Mouse (Mus musculus): Measurements from ENCODE around the gene Gm20388.

The Gm20388 gene

GRCm38 (mm10) chr8:120986022-120986421, 1075.4 kb downstream of the Gm20388 start:
- no peak for DNase-seq (ENCODE audit: low read depth, low spot score)

DNA sequence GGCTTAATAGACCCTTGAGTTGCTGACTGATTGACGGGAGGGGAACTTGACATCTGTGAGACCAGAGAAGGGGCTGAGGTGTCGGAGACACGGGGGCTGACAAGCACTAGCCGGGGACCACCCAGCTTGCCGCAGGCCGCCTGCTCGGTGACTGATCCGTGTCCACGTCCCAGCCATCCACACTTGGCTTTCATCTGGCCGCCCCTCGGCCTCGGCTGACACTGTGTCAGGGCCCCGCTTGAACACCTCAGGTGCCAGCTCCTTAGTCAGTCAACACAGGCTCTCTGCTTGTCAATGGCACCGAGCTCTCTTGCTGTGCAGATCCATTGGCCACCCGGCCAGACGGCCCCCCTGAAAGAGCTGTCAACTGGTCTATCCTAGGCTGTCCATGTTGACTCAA, 1083.1 kb downstream of the Gm20388 start:
- DNase-seq (ENCODE audit: low read depth, low spot score) = no peak

GRCm38 (mm10) chr8:120995424-120995823, 1084.8 kb downstream of the Gm20388 start:
- no peak for DNase-seq (ENCODE audit: low read depth, low spot score)

- DNase-seq (ENCODE audit: low read depth, low spot score) = peak; percentile 7
Measured at GRCm38 (mm10) chr8:120996905-120997581, 1086.4 kb downstream of the Gm20388 start.

- DNase-seq (ENCODE audit: low read depth, low spot score) = no peak
Measured at GRCm38 (mm10) chr8:120997926-120998325, 1087.3 kb downstream of the Gm20388 start.

DNA sequence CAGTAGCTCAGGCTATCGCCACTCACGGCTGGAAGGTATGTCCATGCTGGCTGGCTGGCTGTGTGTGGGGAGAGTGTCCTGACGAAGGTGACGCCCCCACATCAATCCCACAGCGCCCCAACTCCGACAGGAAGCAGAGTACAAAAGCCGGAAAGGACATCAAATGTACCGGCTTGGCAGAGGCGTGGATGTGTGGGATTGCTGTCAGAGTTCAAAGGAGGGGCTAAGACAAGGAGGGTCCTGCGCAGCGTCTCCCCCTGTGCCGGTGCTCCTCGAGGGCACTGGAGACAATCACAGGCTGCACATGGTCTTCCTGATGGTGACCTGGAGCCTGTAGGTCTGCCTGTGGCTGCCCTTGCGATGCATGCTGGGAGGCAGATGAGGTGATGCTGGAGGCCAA, 1088.3 kb downstream of the Gm20388 start:
- DNase-seq (ENCODE audit: low read depth, low spot score) = no peak

- no peak for DNase-seq (ENCODE audit: low read depth, low spot score)
Measured at GRCm38 (mm10) chr8:121001951-121002350, 1091.3 kb downstream of the Gm20388 start.

DNA sequence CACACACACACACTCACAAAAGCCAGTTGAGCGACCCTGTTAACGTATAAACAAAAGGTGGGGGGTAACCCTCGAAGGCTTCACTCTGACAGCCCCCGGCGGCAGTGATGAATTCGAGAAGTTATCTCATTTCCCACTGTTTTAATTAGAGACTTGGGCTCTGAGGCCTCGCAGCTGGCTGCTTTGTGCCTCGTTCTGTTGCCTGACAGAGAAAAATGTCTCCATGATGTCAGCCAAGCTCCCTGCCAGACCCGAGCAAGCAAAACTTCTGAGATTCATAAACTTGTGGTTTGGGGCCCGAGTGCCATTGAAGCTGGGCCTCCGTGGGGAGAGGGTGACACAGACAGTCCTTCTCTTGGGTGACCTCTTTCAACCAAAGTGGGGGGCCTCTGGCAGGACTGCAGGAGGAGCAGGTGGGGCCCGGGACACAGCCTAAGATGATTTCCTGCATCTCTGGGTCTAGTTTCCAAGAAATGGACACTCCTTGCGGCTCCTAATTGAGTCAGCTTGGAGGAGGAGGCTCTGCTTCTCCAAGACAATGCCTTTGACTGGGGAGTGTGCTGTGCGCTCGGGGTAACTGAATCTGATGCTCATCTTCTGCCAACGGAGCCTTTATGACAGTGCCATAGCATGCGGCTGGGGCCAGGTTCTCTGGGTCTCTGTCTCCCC, 1092.4 kb downstream of the Gm20388 start:
- no peak for DNase-seq (ENCODE audit: low read depth, low spot score)

DNA sequence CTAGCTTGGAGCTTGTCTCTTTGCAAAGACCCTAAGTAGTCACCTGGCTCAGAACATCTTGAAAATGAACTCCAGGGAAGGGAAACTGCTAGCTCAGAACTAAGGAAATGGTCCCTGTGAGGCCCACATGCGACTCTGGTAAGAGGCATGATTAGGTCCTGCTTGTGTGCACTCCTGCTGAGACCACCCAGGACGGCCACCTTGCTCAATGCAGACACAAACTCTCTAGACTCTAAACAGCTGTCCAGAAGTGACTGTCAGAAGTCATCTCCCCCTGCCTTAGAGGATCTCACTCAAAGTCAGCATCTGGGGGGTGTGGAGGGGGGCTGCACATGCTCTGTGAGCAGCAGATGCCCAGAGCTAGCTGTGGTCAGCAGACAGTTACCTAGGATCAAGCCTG, 1093.0 kb downstream of the Gm20388 start:
- DNase-seq (ENCODE audit: low read depth, low spot score) = no peak

GRCm38 (mm10) chr8:121013318-121013717, 1102.7 kb downstream of the Gm20388 start:
- DNase-seq (ENCODE audit: low read depth, low spot score) = no peak

GRCm38 (mm10) chr8:121016621-121017020, 1106.0 kb downstream of the Gm20388 start:
- DNase-seq (ENCODE audit: low read depth, low spot score) = peak; percentile 20

- DNase-seq (ENCODE audit: low read depth, low spot score) = no peak
Measured at GRCm38 (mm10) chr8:121018236-121018635, 1107.6 kb downstream of the Gm20388 start.

- peak; percentile 10 for DNase-seq (ENCODE audit: low read depth, low spot score)
Measured at GRCm38 (mm10) chr8:121021488-121021887, 1110.8 kb downstream of the Gm20388 start.

- no peak for DNase-seq (ENCODE audit: low read depth, low spot score)
Measured at GRCm38 (mm10) chr8:121023003-121023402, 1112.4 kb downstream of the Gm20388 start.

DNA sequence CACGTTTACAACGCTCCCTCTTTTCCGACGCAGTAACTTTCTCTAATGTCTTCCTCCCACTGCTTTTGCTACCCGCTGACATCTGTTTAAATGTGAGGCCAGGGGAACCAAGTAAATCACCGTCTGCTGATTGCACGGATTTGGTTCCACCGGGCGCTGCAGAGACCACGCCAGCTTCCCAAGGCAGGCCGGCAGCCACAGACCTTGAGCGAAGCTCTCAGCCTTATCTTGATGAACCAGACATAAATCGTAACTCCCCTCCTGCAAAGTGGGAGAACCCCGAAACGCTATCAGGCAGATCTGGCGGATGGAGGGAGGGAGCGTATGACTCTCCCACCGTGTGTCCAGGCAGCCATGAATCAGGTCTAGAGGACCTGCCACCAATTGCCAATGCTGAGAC, 1113.1 kb downstream of the Gm20388 start:
- no peak for DNase-seq (ENCODE audit: low read depth, low spot score)

GRCm38 (mm10) chr8:121025486-121025885, 1114.8 kb downstream of the Gm20388 start:
- no peak for DNase-seq (ENCODE audit: low read depth, low spot score)

GRCm38 (mm10) chr8:121027787-121028186, 1117.1 kb downstream of the Gm20388 start:
- DNase-seq (ENCODE audit: low read depth, low spot score) = peak; percentile 37

DNA sequence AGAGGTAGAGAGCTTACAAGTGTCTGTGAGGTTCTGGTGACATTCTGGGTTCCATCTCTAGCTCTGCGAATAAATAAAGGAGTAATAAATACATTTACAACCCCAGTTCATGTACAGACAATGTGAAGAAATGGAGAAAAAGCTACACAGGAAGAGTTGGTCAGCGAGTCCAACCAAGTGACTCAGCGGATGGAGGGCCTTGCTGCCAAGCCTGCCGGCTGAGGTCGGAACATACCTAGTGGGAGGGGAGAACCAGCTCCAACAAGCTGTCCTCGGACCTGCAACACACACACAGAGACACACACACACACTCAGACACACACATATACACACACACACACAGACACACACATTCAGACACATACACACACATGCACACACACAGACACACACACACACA, 1118.4 kb downstream of the Gm20388 start:
- no peak for DNase-seq (ENCODE audit: low read depth, low spot score)

GRCm38 (mm10) chr8:121030496-121031040, 1119.9 kb downstream of the Gm20388 start:
- DNase-seq (ENCODE audit: low read depth, low spot score) = peak; percentile 44

- DNase-seq (ENCODE audit: low read depth, low spot score) = no peak
Measured at GRCm38 (mm10) chr8:121033299-121034013, 1122.8 kb downstream of the Gm20388 start.

- DNase-seq (ENCODE audit: low read depth, low spot score) = no peak
Measured at GRCm38 (mm10) chr8:121035611-121036010, 1125.0 kb downstream of the Gm20388 start.

DNA sequence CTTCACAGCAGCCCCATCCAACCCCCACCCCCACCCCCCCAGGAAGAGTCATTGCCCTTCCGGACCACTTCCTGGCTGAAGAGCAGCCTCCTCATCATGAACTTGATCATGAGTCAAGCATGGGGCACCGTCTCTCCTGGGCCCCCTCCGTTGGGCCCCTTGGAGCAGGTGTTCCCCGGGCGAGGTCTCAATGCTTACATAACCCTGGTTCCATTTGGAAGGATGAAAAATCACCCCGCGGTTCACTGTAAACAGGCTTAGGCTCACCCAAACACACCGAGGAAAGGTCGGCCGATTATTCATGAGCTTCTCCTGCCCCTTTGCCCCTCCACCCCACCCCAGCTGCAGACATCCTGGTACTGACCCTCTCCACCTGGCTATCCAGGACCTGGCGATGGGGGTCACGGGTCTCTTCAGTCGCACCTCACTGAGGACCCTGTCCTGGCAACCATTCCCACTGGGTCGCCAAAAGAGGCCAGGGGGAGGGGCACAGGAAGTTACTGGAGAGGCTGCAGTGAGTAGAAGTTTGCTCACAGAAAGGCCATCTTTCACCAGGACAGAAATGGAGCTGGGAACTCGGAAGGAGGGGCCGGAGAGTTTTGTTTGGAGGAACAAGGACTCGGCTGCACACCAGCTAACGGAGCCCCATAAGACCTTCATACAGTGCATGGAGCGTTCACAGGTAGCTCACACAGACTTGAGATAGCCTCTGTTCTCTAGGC, 1133.2 kb downstream of the Gm20388 start:
- DNase-seq (ENCODE audit: low read depth, low spot score) = no peak
